Mouse (Mus musculus): ENCODE results near the gene Cct8. TPM values are rescaled to one million over a fixed set of nuclear protein-coding genes. Genes with fewer than 3 reads are reported as not detected.
"Not testable (repeated sequence)": the region's sequence is repeated elsewhere in the genome, so short reads cannot be mapped to it uniquely, and the experiment has no call there.

Cct8 gene
- total RNA-seq (2021), result 100 to 1,000 TPM; 144 to 174 TPM

- intact Hi-C loops (cut with DNase I), result loop anchor here (2.0 kb wide), 1 partner anchor 55 kb away; the partner anchor contains the start of gene Rwdd2b
- peak; percentile 92 for DNase-seq (ENCODE audit: low spot score)
Observed at GRCm38 (mm10) chr16:87495716-87496447, at the start of gene Cct8. TSS of gene Cct8 (minus strand) at chr16:87495873.

- intact Hi-C loops (cut with DNase I), result no loop called here
- DNase-seq (ENCODE audit: low spot score), result no peak
Observed at GRCm38 (mm10) chr16:87528755-87529154, 33.1 kb upstream of the Cct8 start.

DNA sequence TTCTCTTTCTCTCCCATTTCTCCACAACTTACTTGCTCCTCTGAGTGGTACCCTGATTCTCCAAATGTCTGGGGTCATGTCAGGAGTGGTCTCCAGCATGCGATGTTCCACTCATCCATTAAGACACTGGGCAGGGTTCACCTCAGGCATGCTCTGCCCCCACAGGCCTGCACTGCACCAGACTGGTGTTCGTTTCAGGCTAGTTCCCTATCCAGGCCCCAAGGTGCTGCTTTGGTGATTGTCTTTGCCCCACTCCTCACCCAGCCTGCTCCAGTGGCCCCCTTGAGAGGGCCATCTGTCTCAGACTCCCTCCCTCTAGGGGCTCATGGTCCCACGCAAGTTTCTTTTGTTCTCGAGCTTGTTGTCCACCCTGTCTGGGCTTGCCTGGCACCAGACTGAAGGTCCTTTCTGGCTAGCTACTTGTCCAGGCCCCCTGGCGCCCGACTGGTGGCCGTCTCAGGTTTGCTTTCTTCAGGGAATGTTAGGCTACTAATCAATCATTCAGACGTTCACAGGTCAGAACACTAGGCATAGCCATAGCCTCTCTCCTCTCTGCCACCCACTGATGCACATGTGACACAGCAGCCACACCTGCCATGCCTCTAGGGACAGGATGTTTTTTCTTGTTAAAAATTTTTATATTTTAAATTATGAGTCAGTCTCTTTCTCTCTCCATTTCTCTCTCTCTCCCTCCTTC, 32.0 kb upstream of the Cct8 start:
- intact Hi-C loops (cut with DNase I), result no loop called here
- no peak for DNase-seq (ENCODE audit: low spot score)

DNA sequence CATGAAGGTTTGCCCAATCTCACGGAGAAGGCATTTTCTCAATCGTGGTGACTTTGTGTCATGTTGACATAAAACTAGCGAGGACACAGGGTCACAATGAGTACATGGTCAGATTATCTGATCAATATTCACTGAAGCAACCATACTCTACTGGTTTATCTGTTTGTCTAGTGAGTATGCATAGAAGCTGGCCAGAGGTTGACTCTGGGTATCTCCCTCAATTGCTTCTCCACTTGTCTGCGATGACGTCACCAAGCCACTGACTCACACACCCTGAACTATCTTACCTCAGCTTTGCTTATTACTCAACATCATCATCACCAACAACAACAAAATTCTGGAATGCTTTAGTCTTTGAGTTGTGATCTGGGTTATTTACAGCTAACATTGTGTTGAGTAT, 28.6 kb upstream of the Cct8 start:
- intact Hi-C loops (cut with DNase I), result no loop called here
- no peak for DNase-seq (ENCODE audit: low spot score)

- DNase-seq (ENCODE audit: low spot score), result no peak
- intact Hi-C loops (cut with DNase I), result no loop called here
Observed at GRCm38 (mm10) chr16:87512331-87512730, 16.7 kb upstream of the Cct8 start.

DNA sequence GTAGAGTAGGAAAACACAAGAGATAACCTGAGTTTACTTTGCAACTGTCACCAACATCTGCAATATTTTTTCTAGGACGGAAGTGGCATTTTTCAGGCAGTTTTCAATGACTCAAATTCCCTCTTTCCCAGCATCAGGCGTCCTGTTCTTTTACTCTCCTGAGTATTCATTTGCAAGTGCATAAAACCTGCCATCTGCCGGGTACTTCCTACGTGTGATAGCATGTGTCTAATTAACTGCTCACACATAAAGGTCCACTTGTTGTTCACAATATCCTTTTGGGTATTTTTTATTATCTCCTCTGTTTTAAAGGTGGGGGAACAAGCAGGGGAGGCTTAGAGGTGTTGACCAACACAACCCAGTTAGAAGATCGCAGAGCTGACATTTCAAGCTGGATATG, 16.0 kb upstream of the Cct8 start:
- intact Hi-C loops (cut with DNase I), result no loop called here

GRCm38 (mm10) chr16:87501304-87502078, 5.8 kb upstream of the Cct8 start:
- intact Hi-C loops (cut with DNase I), result no loop called here
- DNase-seq (ENCODE audit: low spot score), result no peak

More for the DNA sequence above, 16.0 kb upstream of the Cct8 start:
- DNase-seq (ENCODE audit: low spot score), result no peak

DNA sequence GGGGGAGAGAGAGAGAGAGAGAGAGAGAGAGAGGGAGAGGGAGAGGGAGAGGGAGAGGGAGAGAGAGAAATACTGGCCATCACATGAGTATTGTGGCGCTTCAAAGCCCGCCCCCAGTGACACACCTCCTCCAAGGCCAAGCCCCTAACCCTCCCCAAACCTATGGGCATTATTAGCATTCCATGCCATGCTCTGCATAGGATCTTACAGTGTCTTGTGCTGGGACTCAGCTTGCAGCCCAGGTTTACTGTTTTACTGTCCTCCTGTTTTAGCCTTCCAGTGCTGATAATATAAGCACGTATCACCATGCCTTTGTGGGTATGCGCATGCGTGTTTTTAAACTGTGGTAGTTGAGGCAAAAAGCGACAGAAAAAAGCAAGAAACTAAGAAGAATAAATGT, 3.9 kb upstream of the Cct8 start:
- DNase-seq (ENCODE audit: low spot score), result no peak
- intact Hi-C loops (cut with DNase I), result no loop called here

DNA sequence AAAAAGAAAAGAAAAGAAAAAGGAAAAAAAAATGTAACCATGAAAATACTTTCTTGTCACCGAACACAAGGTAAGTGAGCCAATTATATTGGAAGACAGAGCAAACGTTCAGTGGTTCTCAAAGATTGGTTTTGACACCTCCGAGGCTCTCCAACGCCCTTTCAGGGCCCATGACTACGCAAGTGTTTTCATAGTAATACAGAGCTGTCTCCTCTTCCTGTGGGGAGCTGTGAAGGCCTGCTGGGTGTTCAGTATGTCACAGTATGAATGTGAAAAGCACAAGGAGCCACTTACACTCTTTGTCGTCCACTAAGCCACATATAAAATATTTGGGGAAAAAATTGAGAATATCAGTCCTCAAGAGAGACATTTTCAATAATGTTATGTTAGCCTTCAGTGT, 1.5 kb upstream of the Cct8 start:
- DNase-seq (ENCODE audit: low spot score), result no peak
- intact Hi-C loops (cut with DNase I), result no loop called here

DNA sequence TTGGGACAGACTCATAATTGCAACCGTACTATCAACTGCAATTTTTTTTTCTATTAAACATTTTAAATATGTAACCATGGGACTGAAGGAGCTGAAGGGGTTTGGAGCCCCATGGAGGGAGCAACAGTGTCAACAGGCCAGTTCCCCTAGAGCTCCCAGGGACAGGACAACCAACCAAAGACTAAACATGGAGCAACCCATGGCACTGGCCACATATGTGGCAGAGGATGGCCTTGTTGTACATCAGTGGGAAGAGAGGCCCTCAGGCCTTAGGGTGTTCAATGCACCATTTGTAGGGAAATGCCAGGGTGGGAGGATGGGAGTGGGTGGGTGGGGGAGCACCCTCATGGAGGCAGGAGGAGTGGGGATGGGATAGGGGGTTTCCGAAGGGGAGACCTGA, 1.1 kb upstream of the Cct8 start:
- intact Hi-C loops (cut with DNase I), result no loop called here

DNA sequence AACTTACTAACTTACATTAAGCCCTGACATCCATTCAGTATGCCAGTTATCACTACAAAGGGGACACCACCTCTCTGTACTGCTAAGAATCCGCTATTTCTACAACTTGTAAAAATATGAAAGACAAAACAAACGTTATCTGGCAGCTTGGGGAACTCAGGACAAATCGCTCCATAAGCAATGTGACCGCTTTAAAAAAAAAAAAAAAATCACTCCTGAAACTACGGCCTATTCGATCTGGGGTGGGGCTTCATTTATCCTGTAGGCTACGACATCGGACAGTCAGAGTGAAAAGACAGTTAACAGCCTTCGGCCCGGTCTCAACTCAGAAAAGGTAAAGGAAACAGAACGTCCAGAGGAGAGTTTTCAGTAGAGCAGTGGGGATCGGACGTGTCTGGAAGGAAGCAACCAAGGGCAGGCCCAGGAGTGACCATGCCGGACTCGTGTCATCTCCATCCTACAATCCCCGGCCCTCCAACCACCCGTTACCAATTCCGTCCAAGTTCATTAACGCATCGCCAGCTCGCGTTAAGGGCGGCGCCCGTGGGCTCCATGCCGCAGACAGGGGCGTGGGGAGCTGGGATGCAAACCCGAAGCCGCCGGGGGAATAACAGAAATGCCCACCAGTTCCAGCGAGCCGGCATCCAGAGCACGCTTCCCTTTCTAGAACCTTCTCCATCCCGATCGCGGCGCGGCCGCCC, 568 bp downstream of the Cct8 start:
- intact Hi-C loops (cut with DNase I), result loop anchor here (2.0 to 5.0 kb wide), 2 partner anchors 38 to 54 kb away; partner anchors contain the start of gene Rwdd2b
- no peak for DNase-seq (ENCODE audit: low spot score)

More for the DNA sequence above, 1.1 kb upstream of the Cct8 start:
- DNase-seq (ENCODE audit: low spot score), result no peak

DNA sequence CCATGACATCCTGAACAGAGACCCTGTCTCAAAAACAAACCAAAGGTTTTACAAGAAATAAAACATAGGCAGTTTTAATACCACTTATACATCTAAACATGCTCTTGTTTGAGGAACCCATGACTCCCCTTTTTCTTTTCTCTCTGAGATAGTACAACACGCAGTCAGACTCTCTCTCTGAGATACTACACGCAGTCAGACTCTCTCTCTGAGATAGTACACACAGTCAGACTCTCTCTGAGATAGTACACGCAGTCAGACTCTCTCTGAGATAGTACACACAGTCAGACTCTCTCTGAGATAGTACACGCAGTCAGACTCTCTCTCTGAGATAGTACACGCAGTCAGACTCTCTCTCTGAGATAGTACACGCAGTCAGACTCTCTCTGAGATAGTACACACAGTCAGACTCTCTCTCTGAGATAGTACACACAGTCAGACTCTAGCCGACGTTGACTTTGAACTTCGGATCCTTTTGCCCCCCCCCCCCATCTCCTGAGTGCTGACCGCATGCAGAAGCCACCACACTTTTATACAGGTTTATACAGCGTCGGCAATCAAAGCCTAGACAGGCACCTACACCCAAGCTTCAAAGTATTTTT, 3.4 kb downstream of the Cct8 start:
- DNase-seq (ENCODE audit: low spot score), result not testable (repeated sequence)
- intact Hi-C loops (cut with DNase I), result loop anchor here (5.0 kb wide), 1 partner anchor 35 kb away; no protein-coding TSS in a partner anchor

DNA sequence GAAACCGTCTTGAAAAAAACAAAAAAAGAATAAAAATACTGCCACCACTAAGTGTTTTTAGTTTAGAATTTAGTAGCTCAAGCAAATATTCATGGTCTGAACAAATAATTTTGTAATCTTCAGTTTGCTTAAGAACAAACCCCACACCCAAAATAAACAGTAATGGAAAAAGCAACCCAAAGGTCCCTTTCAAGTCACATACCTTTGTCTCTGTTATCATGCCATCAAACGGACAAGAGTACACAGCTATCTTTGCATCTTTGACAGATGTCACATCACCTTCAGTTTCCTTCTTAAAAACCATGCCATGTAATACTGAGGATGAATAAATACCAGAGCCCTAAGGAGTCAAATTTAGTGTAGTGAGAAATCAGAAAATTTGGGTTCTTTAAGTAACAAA, 7.1 kb downstream of the Cct8 start:
- intact Hi-C loops (cut with DNase I), result no loop called here
- no peak for DNase-seq (ENCODE audit: low spot score)

DNA sequence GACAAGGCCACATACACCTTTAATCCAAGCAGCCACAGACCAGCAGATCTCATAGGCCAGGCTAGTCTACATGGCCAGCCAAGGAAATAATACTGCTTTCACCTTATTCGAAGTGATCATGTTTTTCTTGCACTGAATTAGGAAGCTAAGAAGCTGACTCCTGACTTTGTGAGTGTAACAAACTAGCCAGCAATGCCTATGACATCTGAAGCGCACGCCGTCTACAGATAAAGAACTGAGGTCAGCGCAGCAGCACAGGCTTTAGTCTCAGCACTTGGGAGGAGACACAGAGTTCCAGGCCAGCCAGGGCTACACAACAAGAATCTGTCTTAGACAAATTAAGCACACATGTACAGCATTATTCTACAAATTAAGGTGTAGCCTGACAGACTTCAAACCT, 8.9 kb downstream of the Cct8 start:
- intact Hi-C loops (cut with DNase I), result no loop called here
- DNase-seq (ENCODE audit: low spot score), result no peak

DNA sequence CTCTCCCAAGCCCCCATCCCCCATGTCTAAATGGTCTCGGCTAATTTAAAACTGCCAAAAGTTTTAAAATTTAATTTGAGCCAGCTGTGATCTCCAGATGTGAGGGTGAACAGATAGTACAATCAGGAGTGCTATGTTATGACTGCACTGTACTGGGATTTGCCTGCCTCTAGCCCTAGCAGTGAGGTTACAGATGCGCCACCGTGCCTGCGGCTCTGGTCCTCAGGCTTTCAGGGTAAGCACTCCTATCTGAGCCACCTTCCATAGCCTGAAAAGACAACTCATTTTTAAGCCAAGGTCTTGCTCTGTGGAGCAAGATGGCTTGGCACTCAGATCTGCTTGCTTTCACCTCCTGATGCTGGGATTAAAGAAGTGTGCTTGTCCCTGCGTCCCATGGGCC, 11.3 kb downstream of the Cct8 start:
- DNase-seq (ENCODE audit: low spot score), result no peak
- intact Hi-C loops (cut with DNase I), result no loop called here

DNA sequence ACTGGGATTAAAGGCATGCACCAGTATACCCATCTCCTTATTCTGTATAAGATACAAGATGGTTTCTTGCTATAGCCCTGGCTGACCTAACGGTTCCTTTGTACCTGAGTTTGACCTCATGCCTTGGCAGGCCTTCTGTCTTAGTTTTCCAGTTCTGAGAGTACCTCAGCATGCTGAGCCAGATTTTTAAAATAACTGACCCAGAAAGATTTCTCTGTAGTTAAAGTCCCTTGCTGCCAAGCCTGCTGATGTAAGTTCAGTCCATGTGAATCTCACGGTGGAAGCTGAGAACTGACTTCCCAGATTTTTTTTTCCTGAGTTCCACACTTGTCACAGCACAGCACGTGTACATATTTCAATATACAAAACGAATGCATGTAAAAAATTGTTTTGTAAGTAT, 25.1 kb downstream of the Cct8 start:
- no peak for DNase-seq (ENCODE audit: low spot score)
- intact Hi-C loops (cut with DNase I), result no loop called here

GRCm38 (mm10) chr16:87458752-87459151, 36.9 kb downstream of the Cct8 start:
- intact Hi-C loops (cut with DNase I), result loop anchor here (5.0 kb wide), 1 partner anchor 34 kb away; no protein-coding TSS in a partner anchor
- DNase-seq (ENCODE audit: low spot score), result no peak

DNA sequence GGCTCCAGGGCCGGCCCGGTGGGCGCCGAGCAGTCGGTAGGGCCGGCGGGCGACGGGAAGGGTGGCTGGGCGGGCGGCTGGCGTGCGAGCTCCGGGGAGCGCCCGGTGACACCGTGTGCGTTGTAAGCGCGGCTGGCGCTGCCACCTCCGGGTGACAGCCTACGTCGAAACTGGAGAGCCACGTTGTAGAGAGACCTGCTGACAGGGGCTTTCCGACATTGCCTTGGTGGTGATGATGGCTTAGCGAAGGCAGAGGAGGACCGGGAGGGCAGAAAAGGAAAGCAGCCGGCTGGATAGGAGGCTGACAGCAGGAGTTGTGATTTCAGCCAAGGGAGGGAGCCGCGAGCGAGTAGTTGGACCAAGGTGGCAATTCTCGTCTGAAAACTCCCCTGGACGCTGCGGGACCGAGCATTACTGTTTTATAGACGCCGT, 40.5 kb downstream of the Cct8 start:
- peak; percentile 9 for DNase-seq (ENCODE audit: low spot score)
- intact Hi-C loops (cut with DNase I), result loop anchor here (2.0 to 5.0 kb wide), 2 partner anchors 14 to 37 kb away; partner anchors contain the start of gene Rwdd2b

DNA sequence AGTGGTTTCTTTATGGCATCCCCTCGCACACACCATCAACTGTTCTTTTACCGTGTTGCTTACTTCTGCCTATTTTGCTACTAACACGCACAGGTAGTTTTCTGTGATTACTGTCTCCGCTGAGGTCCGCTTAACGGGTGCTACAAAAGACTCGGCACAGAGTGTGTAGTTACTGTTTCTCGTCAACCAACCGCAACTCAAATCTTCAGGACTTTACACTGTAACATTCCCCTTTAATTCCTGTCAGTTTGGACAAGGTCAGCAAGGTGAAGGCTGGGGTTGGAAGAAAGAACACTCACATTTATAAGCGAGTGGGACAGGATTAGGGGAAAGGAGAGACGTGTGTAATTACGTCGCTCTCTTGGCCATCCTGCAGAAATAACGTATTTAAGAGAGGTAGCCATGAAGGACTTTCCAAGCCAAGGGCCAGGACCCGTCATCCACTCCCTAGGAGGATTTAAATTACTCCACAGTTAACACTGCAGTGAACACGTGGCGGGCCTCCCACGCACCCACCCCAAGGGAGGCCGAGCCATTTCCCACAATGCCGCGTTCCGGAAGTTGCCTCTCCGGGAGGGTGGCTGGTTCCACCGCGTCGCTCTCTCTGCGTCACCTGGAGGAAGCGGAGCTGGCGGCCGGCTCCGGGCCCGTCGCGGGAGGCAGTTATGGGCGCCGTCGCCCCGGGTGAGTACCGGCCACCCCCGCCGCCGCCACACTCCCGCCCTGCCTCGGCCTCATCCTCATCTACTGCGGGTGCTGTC, 41.1 kb downstream of the Cct8 start, which contains the start of gene Usp16:
Gene Usp16 (plus strand): TSS at position 285 of the 761 bp plus-strand sequence.
- DNase-seq (ENCODE audit: low spot score), result peak; percentile 88
- intact Hi-C loops (cut with DNase I), result loop anchor here (2.0 to 5.0 kb wide), 2 partner anchors 14 to 38 kb away; partner anchors contain the start of gene Rwdd2b
